Mouse (Mus musculus): ENCODE results near the gene Fam107b.

DNA sequence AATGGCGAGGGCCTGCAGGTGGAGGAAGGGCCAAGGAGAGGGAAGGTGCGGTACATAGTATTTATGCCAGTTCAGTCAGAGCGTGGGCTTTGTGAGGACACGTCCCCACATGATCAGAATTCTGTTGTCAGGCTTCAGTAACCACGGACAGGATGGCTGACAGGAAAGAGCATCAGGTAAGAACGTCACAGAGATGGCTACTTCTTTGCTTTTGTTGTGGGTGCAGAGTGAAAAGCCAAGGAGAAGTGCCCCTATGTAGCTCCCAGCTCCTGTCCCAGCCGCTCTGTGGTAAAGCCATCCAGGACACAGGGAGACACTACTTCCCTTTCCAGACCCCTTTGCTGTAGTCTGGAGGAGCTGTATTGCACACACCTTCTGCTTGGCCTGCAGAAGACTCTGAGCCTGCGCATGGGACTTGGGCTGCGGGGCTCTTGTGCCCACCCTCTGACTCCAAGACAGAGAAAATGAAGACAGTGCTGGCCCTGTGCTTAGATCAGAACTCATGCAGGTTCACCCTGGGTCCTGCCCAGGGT, 199.6 kb downstream of the Fam107b start:
- no peak for TF ChIP-seq CTCF (IDR thresholded peaks at IDR 0.05; ENCODE audit: insufficient read depth, low read length)
- no peak for TF ChIP-seq POLR2A (IDR thresholded peaks at IDR 0.05; ENCODE audit: borderline replicate concordance, extremely low read depth, low read depth, low read length)

All from lung, adult 2 months (tissue).